Mouse (Mus musculus) embryo, embryonic 9.5 days (tissue): Measurements from ENCODE around the gene Cd248.
A peak's percentile ranks its signal among the peaks of the same experiment; 100 is the strongest.
"Not testable (repeated sequence)": the region's sequence is repeated elsewhere in the genome, so short reads cannot be mapped to it uniquely, and the experiment has no call there.

Source experiments
- DNase-seq: peaks from one replicate; pipeline ENCODE4 v3.0.0-alpha.2; 2017; ENCODE audit errors: extremely low spot score

The Cd248 gene

GRCm38 (mm10) chr19:5073518-5073917 lies 5.6 kb downstream of the Cd248 start:
- no peak for DNase-seq

DNA sequence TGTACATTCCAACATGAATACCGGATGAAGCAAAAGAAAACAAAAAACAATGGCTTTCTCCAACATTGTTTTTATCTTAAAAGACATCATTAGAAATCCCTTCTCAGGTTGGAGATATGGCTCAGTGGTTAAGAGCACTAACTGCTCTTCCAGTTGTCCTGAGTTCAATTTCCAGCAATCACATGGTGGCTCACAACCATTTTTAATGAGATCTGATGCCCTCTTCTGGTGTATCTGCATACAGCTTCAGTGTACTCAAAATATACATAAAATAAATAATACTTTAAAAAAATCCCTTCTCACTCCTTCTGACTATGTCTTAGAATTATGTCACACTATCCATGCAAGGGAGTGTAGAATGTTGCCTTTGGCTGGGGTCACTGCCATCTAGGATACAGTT lies 11.4 kb downstream of the Cd248 start:
- DNase-seq: no peak

DNA sequence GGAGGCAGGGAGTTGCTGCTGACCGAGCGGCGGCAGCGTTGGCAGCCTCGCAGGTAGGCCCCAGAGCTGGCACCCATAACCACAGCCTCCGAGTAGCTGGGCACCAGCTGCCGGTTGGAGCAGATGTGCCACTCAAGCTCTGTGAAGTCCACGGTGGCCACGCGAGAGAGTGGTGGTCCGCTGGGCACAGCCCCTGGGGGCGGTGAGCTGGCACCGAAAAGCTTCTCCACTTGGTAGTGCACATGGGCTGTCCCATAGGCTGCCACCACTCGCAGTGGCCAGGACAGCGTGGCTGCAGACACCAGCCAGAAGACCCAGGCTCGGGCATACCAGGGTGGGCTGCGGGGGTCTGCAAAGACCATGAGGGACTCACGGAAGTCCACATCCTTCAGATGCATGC lies 14.1 kb downstream of the Cd248 start:
- no peak for DNase-seq

DNA sequence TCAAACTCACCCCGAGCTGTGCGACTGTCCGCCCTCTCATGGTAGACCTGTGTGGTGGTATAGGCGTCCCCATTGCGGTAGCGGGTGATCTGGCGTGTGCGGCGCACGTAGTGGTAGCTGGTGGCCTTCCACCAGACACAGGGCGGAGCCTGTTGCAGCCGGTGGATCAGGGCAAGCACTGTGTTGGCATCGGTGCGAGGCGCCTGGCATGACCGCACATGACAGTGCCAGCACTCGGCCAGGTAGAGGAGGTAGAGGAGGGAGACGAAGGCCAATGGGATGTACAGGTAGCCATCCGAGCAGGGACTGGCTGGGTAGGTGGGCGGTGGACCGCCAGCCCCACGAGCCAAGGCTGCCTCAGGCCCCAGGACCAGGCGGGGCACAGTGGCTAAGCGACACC lies 14.7 kb downstream of the Cd248 start:
- no peak for DNase-seq

DNA sequence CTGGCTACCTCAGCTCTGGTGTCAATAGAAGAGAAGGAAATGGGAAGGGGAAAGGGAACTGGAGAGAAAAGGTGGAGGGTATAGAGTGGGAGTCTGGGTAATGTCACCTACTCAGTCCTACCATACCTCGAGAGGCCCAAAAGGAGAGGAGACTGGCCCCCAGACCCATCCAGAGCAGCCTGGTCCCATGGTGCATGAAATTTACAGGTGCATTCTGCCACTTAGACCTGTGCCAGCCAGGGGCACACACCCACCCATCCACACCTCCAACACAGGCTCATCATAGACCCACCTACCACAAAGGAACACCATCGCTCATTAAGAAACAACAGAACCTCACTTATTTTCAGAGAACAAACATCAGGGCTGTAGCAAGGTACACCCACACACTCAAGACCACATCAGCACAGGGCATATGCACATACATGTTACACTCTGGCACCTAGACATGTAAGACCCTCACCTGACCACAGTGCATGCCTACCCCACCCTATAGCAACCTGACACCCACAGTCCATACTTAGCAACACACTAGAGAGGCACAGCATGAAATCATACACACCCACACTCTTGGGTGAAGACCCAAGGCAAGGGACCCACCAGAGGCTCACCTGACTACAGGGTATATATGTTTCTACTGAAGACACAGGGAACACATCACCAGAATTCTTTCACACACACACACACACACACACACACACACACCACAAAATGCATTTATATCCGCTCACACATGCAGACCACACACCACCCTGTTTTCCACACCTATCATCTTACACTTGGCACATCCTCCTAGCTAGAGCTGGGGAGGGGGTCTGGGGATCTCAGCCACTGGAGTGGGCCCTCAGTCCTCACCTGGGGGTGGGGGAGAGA lies 16.3 kb downstream of the Cd248 start:
- DNase-seq: no peak

DNA sequence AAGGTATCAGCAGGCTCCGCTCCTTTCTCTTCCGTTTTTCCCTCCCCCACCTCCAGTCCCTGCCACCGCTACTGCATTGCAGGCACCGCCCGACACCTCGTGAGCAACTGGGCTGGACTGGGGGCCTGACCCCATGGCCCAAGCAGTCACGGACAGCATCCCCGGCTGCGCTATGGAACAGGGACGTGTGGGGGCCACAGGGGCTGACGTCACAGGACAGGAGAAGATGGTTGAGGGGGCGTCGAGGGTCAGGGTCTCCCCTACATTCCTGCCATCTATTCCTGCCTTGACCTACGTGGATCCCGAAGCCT lies 16.9 kb downstream of the Cd248 start:
- DNase-seq: no peak

- no peak for DNase-seq
Measured at GRCm38 (mm10) chr19:5085145-5085863, 17.4 kb downstream of the Cd248 start, which contains the start of gene Tmem151a. Gene Tmem151a, minus strand, starts transcription at chr19:5085531.

GRCm38 (mm10) chr19:5086533-5086932 lies 18.7 kb downstream of the Cd248 start:
- not testable (repeated sequence) for DNase-seq

- peak; percentile 95 for DNase-seq
Measured at GRCm38 (mm10) chr19:5087884-5088728, 20.2 kb downstream of the Cd248 start, which contains the start of gene Yif1a. Gene Yif1a, plus strand, starts transcription at chr19:5088538.

GRCm38 (mm10) chr19:5089324-5089723 lies 21.4 kb downstream of the Cd248 start:
- DNase-seq: no peak

DNA sequence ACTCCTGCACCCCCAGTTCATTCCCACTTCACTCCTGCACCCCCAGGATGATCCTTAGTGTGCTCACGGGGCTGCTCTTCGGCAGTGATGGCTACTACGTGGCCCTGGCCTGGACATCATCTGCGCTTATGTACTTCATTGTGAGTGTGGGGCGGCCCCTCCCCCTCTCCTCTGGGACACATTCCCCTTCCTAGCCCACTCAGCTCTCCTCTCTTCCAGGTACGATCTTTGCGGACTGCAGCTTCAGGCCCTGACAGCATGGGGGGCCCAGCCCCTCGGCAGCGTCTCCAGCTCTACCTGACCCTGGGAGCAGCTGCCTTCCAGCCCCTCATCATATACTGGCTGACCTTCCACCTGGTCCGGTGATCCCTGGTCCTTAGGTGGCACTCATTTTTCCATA lies 24.2 kb downstream of the Cd248 start:
- no peak for DNase-seq

- DNase-seq: no peak
Measured at GRCm38 (mm10) chr19:5093481-5094242, 25.8 kb downstream of the Cd248 start.

- DNase-seq: peak; percentile 96
Measured at GRCm38 (mm10) chr19:5094243-5094632, 26.4 kb downstream of the Cd248 start.

DNA sequence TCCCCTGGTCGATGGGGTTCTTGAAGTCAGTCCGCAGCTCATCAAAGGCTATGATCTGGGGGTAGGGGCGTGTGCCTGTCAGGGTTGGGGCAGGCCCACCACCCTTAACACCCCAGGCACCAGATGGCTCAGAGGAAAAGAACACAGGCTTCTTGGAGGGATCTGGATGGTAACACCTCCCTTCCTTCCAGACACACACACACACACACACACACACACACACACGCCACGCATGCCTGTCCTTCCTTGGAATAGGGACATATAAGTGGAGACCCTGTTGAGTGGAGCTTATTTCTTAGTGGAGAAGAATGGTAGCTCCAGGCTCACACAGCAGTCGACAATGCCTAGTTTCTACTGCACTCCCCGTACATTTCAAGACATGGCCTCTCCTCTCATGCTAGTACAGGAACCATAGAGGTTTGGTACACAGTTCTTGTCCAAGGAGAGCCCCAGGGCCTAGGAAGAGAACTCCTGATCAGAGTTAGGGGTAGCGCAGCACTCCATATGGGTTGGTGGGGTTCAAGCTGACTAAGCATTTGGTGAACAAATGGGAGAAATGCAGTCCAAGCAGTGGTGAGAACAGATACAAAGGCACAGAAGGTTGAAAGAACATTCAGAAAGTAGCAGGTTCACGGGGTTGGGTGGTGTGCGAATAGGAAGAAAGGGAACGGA lies 27.0 kb downstream of the Cd248 start:
- DNase-seq: no peak

- DNase-seq: no peak
Measured at GRCm38 (mm10) chr19:5095887-5096474, 28.1 kb downstream of the Cd248 start.

GRCm38 (mm10) chr19:5097521-5098362 lies 29.9 kb downstream of the Cd248 start:
- peak; percentile 40 for DNase-seq

GRCm38 (mm10) chr19:5098363-5099143 lies 30.7 kb downstream of the Cd248 start, which contains the start of gene Cnih2:
Gene Cnih2, minus strand, starts transcription at chr19:5098521.
- DNase-seq: peak; percentile 81

- DNase-seq: no peak
Measured at GRCm38 (mm10) chr19:5106074-5106473, 38.2 kb downstream of the Cd248 start.
